Mouse (Mus musculus): Measurements from ENCODE around the gene Pcsk4.
A peak's percentile ranks its signal among the peaks of the same experiment; 100 is the strongest.

DNA sequence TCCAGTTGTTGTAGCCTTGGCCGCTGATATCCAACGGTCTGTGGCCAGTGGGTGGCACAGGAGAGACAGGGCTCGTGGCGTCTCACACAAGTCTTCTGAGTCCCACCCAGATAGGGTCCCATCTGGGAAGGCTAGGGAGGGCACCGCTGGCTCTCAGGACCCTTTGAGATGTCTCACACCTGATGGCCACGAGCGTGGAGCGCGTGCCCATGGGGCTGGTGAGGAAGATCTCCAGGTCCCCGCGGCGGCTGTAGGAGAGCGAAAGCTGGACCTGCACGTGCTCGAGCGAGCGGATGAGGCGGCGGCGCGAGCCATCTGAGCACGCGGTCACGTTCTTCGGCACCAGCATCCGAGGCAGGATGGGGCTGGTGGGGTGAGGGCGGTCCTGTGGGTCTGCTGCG is 6.5 kb downstream of the Pcsk4 start:
- TF ChIP-seq CTCF (IDR thresholded peaks at IDR 0.05; ENCODE audit: low read depth), result peak; percentile 29
- no peak for TF ChIP-seq EP300 (IDR thresholded peaks at IDR 0.05; ENCODE audit: low read depth)
